Mouse (Mus musculus): ENCODE results near the gene Prom1. TPM values are rescaled to one million over a fixed set of nuclear protein-coding genes. Genes with fewer than 3 reads are reported as not detected.

Prom1 gene
- polyA plus RNA-seq, 1 experiment from 2014 or later, result 11.9 TPM

DNA sequence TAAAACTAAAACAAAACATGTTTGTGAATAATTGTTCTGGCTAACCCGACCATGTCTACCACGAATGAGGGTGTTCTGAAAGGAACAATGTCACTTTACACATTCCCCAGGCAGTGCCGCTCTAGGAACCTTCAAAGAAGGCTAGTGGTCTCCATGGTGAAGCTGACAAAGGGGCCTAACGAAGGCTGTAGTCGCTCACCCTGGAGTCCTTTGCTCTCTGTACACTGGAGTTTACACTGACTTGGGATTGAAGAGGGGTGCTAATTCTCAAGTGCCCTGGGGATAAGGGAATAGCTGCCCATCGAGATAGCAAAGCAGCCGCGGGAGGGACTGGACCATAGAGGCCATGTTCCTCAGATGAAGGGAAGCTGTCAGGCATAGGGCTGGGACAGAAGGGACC, 2.9 kb upstream of the Prom1 start:
- Histone ChIP-seq H3K27me3 (replicated peaks) (peaks cover 42% of the 10 kb centered on the region), H3K4me2 (no peak overlapping the region), H3K4me3 (no peak overlapping the region), H3K27ac (no peak overlapping the region), H3K9me3 (replicated peaks) (no peaks in the 10 kb centered on the region), H3K9ac (no peak overlapping the region), H3K36me3 (no peaks in the 10 kb centered on the region), H3K4me1 (no peaks in the 10 kb centered on the region)
- WGBS (ENCODE audit: insufficient replicate concordance), result 70% methylated on average over 8 of the region's 8 CpGs
- no peak for ATAC-seq

DNA sequence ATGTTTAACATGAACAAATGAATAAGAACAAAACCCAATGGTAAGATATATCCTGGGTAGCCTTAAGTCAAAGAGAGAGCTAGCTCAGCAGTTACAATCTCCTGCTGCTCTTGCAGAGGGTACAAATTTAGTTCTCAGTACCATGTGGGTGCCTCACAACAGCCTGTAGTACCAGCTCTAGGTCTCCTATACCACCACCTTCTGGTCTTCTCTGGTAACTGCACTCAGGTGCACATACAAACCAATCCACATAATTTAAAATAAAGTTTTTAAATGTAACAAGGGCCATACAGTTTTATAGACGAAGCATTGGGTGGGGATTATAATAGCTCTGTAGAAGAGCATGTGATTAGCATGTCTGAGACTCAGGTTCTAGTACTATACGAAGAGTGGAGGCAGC, 2.3 kb upstream of the Prom1 start:
- Histone ChIP-seq H3K4me3 (no peak overlapping the region), H3K4me1 (no peaks in the 10 kb centered on the region), H3K9ac (no peak overlapping the region), H3K27me3 (replicated peaks) (peaks cover 47% of the 10 kb centered on the region), H3K9me3 (replicated peaks) (no peaks in the 10 kb centered on the region), H3K27ac (no peak overlapping the region), H3K4me2 (no peak overlapping the region), H3K36me3 (no peaks in the 10 kb centered on the region)
- 66% methylated on average over 2 of the region's 2 CpGs for WGBS (ENCODE audit: insufficient replicate concordance)
- ATAC-seq, result no peak

DNA sequence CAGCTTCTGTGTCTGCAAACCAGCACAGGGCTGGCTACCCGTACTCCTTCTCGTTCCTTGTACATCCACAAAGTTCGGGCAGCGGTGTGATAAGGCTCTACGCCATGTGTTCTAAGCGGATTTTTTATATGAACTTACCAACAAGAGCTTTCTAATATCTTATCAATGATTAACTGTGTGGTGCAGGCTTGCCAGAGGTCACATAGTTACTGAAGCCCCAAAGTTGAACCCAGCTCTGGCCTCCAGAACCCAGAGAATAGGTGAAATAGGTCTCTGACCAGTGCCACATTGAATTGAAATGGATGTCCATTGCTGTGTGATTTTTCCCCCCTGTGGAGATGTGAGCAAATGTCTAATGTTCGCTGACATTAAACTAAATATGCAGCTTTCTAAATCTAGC, 1.3 kb upstream of the Prom1 start:
- H3K36me3 ChIP-seq, result no peaks in the 10 kb centered on the region
- ATAC-seq, result no peak
- no peaks in the 10 kb centered on the region for H3K9me3 ChIP-seq (replicated peaks)
- no peak overlapping the region for H3K4me3 ChIP-seq
- no peak overlapping the region for H3K4me2 ChIP-seq
- peaks cover 57% of the 10 kb centered on the region for H3K27me3 ChIP-seq (replicated peaks)
- no peaks in the 10 kb centered on the region for H3K4me1 ChIP-seq
- no peak overlapping the region for H3K9ac ChIP-seq
- H3K27ac ChIP-seq, result no peak overlapping the region
- 70% methylated on average over 7 of the region's 7 CpGs for WGBS (ENCODE audit: insufficient replicate concordance)

DNA sequence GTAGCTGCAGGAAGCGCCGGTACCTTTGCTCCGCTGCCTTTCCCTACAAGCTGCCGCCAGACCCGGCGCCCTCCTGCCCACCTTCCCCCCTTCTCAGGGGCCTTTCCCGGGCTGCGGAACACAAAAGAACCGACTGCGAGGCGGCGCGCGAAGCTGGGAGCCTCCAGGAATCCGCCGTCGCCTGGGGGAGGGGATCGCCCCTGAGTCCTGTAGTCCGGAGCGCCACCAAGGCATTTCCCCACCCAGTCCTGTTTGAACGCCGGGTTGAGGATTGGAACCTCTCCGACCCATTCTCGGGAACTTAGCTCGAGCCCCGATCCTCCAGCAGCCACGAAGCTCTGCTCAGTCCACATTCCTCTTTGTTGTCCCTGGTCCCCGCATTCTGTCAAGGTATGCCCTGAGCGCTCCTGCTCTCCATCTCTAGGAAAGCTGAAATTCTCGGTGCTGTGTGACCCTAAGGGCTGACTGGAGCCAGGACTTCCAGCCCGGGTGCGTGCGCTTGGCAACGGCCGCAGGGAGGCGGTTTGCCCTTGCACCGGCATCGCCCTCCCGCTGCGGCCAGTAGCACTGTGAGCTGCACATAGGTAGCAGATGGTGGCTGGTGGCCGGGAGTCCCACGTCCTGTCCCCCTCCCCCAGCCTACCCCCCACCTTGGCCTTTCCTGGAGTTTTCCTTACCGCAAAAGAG, 1.1 kb downstream of the Prom1 start:
- Histone ChIP-seq H3K4me2 (peak overlapping the region; percentile 65), H3K9ac (0 out of 2 replicates have a peak overlapping the region, but pooled peaks have one; percentile 14), H3K27me3 (replicated peaks) (peaks cover 60% of the 10 kb centered on the region), H3K4me3 (peak overlapping the region; percentile 49), H3K36me3 (no peaks in the 10 kb centered on the region), H3K9me3 (replicated peaks) (no peaks in the 10 kb centered on the region), H3K27ac (no peak overlapping the region; the same call in 1 of the 2 replicates), H3K4me1 (no peaks in the 10 kb centered on the region)
- no peak for ATAC-seq
- WGBS (ENCODE audit: insufficient replicate concordance), result 2% methylated on average over 42 of the region's 43 CpGs

DNA sequence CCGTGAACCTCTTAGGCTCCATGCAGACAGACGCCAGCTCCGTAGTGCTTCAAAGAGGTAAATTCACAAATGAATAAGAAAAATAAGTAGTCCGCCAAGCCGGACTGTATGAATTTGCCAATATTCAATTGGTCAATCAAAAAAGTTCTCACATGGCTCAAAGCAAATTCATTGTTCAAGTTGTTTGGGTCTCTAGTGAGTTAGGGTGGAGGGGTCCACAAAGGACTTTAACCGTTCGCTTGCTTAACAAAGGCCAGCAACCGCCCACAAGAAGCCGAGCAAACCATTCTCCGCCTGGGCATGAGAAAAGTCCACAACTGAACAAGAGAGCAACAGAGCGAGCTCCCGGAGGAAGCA, 1.7 kb downstream of the Prom1 start:
- 0 out of 2 replicates have a peak overlapping the region, but pooled peaks have one; percentile 14 for H3K9ac ChIP-seq
- no peak for ATAC-seq
- peak overlapping the region; percentile 65 for H3K4me2 ChIP-seq
- 20% methylated on average over 12 of the region's 12 CpGs for WGBS (ENCODE audit: insufficient replicate concordance)
- no peaks in the 10 kb centered on the region for H3K9me3 ChIP-seq (replicated peaks)
- no peaks in the 10 kb centered on the region for H3K36me3 ChIP-seq
- H3K4me1 ChIP-seq, result no peaks in the 10 kb centered on the region
- H3K27ac ChIP-seq, result no peak overlapping the region
- H3K4me3 ChIP-seq, result peak overlapping the region; percentile 49
- peaks cover 60% of the 10 kb centered on the region for H3K27me3 ChIP-seq (replicated peaks)

DNA sequence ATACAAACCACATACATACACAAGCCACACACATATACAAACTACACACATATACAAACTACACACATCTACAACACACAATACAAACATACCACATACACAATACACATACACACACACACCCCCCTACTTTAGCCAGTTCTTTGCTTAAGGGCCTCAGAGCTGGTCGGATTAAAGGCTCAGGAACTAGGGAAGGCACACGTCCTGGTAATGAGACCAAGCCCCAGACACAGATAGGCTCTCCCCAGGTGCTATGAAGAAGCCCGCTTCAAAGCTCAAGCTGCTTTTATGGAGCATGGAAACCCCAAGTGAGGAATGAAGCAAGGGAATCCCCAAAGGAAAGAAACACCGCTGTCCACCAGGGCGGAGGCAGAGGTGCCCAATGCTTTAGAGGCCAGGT, 4.8 kb downstream of the Prom1 start:
- Histone ChIP-seq H3K9me3 (replicated peaks) (no peaks in the 10 kb centered on the region), H3K36me3 (no peaks in the 10 kb centered on the region), H3K4me3 (no peak overlapping the region), H3K9ac (no peak overlapping the region), H3K4me1 (no peaks in the 10 kb centered on the region), H3K27me3 (replicated peaks) (peaks cover 44% of the 10 kb centered on the region), H3K27ac (no peak overlapping the region), H3K4me2 (no peak overlapping the region)
- 68% methylated on average over 5 of the region's 5 CpGs for WGBS (ENCODE audit: insufficient replicate concordance)
- ATAC-seq, result no peak

DNA sequence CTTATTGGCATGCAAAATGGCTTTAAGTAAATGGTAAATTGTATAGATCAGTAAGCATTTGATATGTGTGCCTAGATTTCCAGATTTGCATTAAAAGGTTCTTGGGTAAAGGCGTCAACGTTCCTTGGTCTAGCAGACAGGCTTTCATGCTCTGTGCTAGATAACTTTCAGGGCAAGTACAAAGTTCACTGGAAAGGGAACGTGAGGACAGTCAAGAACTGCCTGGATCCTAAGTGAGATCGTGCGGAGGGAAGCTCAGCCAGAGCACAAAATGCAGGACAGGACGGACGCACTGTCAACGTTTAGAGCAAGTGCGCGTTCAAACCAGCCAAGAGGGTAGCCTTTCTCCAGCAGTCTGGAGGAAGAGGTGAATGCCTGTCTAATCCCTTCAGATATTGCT, 5.7 kb downstream of the Prom1 start:
- H3K9ac ChIP-seq, result no peak overlapping the region
- H3K4me3 ChIP-seq, result no peak overlapping the region
- H3K9me3 ChIP-seq (replicated peaks), result no peaks in the 10 kb centered on the region
- no peak overlapping the region for H3K4me2 ChIP-seq
- H3K36me3 ChIP-seq, result no peaks in the 10 kb centered on the region
- no peak for ATAC-seq
- peaks cover 35% of the 10 kb centered on the region for H3K27me3 ChIP-seq (replicated peaks)
- WGBS (ENCODE audit: insufficient replicate concordance), result 79% methylated on average over 10 of the region's 10 CpGs
- no peaks in the 10 kb centered on the region for H3K4me1 ChIP-seq
- no peak overlapping the region for H3K27ac ChIP-seq

DNA sequence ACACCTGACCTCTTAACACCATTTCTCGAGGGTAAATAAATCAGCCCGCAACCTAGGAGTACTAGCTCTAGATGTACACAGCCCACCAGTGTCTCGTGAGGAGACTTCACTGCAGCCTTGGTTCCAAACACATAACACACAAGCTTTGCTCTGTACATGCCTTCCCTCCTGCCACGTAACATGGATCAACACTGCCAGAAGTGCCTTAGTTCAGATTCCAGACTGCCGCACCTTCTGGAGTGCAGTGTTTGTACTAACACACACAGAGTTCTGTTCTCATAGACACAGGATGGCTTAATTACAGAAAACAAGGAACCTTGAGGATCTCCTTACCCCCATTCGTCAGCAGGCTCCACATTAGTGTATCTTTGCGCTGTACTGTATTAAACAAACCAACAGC, 6.1 kb downstream of the Prom1 start:
- Histone ChIP-seq H3K9me3 (replicated peaks) (no peaks in the 10 kb centered on the region), H3K27ac (no peak overlapping the region), H3K27me3 (replicated peaks) (peaks cover 31% of the 10 kb centered on the region), H3K9ac (no peak overlapping the region), H3K4me3 (no peak overlapping the region), H3K4me1 (no peaks in the 10 kb centered on the region), H3K36me3 (no peaks in the 10 kb centered on the region), H3K4me2 (no peak overlapping the region)
- WGBS (ENCODE audit: insufficient replicate concordance), result 72% methylated on average over 7 of the region's 7 CpGs
- ATAC-seq, result no peak

DNA sequence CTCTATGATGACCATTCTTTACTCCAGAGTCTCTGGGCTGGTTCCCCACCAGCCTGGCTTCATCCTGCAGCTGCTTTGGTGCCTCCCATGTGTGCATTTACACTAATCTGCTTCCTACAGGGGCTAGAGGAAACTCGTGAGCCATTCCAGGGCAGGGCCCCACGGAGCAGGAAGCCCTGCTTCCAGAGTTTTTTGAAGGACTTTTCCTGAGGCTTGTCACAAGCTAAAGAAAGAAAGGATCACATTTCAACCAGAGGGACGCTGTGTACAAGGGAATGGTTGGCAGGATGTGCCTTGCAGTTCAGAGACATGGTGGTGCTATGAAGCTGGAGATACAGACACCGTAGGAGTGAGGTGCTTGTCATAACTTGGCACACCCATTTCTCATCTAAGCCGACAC, 14.8 kb downstream of the Prom1 start:
- Histone ChIP-seq H3K36me3 (no peaks in the 10 kb centered on the region), H3K27me3 (replicated peaks) (no peaks in the 10 kb centered on the region), H3K4me2 (no peak overlapping the region), H3K9me3 (replicated peaks) (no peaks in the 10 kb centered on the region), H3K27ac (no peak overlapping the region), H3K9ac (no peak overlapping the region), H3K4me1 (no peaks in the 10 kb centered on the region), H3K4me3 (no peak overlapping the region)
- WGBS (ENCODE audit: insufficient replicate concordance), result 35% methylated on average over 5 of the region's 5 CpGs
- ATAC-seq, result no peak

DNA sequence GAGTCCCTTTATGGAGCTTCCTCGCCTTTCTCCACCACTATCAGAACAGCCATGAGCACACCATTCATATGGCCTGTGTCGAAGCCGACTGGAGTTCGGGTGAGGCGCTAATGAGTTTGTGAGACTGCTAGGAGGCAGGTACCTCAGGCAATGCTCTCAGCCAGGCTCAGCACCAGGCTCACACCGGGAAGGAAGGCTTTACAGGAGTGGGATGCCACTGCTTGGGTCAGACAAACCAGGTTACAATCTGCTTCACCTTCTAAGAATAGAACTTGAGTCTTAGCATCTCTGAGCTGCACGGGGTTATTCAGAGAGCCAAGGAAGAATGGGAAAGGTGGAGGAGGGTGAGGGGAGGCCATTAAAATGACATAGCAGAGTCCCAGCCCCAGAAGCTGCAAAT, 16.0 kb downstream of the Prom1 start:
- H3K9me3 ChIP-seq (replicated peaks), result no peaks in the 10 kb centered on the region
- WGBS (ENCODE audit: insufficient replicate concordance), result 69% methylated on average over 7 of the region's 7 CpGs
- no peak overlapping the region for H3K4me3 ChIP-seq
- no peak overlapping the region for H3K27ac ChIP-seq
- H3K36me3 ChIP-seq, result no peaks in the 10 kb centered on the region
- no peaks in the 10 kb centered on the region for H3K27me3 ChIP-seq (replicated peaks)
- ATAC-seq, result no peak
- no peak overlapping the region for H3K4me2 ChIP-seq
- H3K4me1 ChIP-seq, result no peaks in the 10 kb centered on the region
- no peak overlapping the region for H3K9ac ChIP-seq

DNA sequence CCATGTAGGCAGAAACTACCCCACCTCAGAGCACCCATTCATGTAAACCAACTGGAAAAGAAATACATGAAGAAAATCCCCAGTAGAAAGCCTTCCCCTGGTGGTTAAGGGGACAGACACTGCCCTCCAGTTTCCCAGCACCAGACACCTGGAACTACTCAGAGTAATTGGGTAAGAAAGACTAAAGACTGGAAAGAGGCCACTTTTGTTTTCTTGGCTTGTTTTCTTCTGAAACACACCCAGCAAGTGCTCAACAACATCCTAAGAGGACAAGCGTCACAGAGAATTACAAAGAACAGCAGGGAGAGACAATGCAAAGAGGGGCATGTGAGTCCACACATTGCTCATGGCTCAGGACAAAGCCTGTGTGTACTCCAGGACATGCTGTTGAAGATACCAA, 20.7 kb downstream of the Prom1 start:
- no peak overlapping the region for H3K9ac ChIP-seq
- no peaks in the 10 kb centered on the region for H3K36me3 ChIP-seq
- H3K4me1 ChIP-seq, result no peaks in the 10 kb centered on the region
- 70% methylated on average over 1 of the region's 1 CpGs for WGBS (ENCODE audit: insufficient replicate concordance)
- ATAC-seq, result no peak
- no peak overlapping the region for H3K4me3 ChIP-seq
- no peaks in the 10 kb centered on the region for H3K27me3 ChIP-seq (replicated peaks)
- no peak overlapping the region for H3K27ac ChIP-seq
- H3K9me3 ChIP-seq (replicated peaks), result no peaks in the 10 kb centered on the region
- no peak overlapping the region for H3K4me2 ChIP-seq

DNA sequence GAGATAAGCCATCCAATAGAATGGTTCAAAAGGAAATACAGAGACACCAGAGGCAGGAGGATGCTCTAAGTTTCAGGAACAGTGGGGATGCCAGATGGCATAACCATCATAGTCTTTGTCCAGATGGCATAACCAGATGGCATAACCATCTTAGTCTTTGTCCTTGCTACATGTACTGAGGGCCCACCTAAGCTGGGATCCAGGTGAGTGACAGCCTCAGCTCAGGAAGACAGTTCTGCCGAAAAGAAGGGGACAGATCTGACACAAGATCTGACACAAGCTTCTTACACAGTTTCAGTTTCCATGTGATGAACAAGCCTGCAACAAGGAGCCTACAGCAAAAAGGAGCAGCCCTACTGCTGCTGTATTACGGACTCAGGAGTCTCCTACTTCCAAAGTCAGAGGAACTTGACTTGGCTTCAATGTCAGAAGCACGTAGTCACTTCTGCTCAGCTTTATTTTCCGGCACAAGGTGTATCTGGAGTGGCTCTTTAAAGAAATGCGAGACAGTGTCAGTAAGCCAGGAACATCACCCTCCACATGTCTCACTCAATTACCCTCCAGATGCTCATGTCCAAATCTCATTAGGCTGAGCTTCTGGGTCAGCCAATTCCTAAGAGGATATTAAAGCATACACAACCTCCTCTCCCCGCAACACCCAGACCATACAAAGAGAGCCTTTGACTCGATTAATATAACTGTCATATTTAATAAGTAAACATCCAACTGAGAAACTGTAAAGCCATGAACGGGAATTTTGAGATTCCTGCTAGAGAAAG, 21.4 kb downstream of the Prom1 start:
- Histone ChIP-seq H3K27ac (no peak overlapping the region), H3K9ac (no peak overlapping the region), H3K4me3 (no peak overlapping the region), H3K9me3 (replicated peaks) (no peaks in the 10 kb centered on the region), H3K4me1 (no peaks in the 10 kb centered on the region), H3K4me2 (no peak overlapping the region), H3K36me3 (no peaks in the 10 kb centered on the region), H3K27me3 (replicated peaks) (no peaks in the 10 kb centered on the region)
- no peak for ATAC-seq
- 66% methylated on average over 8 of the region's 8 CpGs for WGBS (ENCODE audit: insufficient replicate concordance)
